Mouse (Mus musculus) olfactory bulb, adult 2 months (tissue): Measurements from ENCODE around the gene Lbx2.

Experiments
- CTCF ChIP-seq: fragments of 200-500 bp; IDR thresholded peaks from 2 replicates; pipeline ENCODE4 v1.5.1; 2012; ENCODE audit warnings: low read depth, mild to moderate bottlenecking, low read length, moderate library complexity; ENCODE audit not compliant: insufficient read depth
- POLR2A ChIP-seq: fragments of 200-500 bp; IDR thresholded peaks from 2 replicates; pipeline ENCODE4 v1.6.1; 2012; ENCODE audit warnings: mild to moderate bottlenecking, low read depth, low read length, moderate library complexity; ENCODE audit not compliant: insufficient read depth

GRCm38 (mm10) chr6:83117165-83117438 lies 30.9 kb downstream of the Lbx2 start:
- TF ChIP-seq CTCF (no peak), POLR2A (no peak)
